Mouse (Mus musculus): ENCODE results near the gene Ptpra.
"Not testable (repeated sequence)": the region's sequence is repeated elsewhere in the genome, so short reads cannot be mapped to it uniquely, and the experiment has no call there.

Gene Ptpra

GRCm38 (mm10) chr2:130558015-130558414, 107.9 kb downstream of the Ptpra start:
- DNase-seq (ENCODE audit: low read depth): no peak

GRCm38 (mm10) chr2:130563212-130564055, 113.4 kb downstream of the Ptpra start, which contains the start of gene Mrps26:
Mrps26 (plus strand) TSS chr2:130563742.
- DNase-seq (ENCODE audit: low read depth): peak; percentile 87

GRCm38 (mm10) chr2:130564063-130564462, 114.0 kb downstream of the Ptpra start:
- DNase-seq (ENCODE audit: low read depth): no peak

GRCm38 (mm10) chr2:130564983-130565382, 114.9 kb downstream of the Ptpra start:
- DNase-seq (ENCODE audit: low read depth): no peak

GRCm38 (mm10) chr2:130568921-130569320, 118.8 kb downstream of the Ptpra start:
- DNase-seq (ENCODE audit: low read depth): no peak

- DNase-seq (ENCODE audit: low read depth): no peak
These were observed 119.8 kb downstream of the Ptpra start for GRCm38 (mm10) chr2:130569926-130570325.

- DNase-seq (ENCODE audit: low read depth): no peak
These were observed 124.9 kb downstream of the Ptpra start for GRCm38 (mm10) chr2:130574960-130575359.

- no peak for DNase-seq (ENCODE audit: low read depth)
These were observed 125.8 kb downstream of the Ptpra start, which contains the start of gene Oxt for GRCm38 (mm10) chr2:130575873-130576272. Oxt (plus strand) TSS chr2:130576173.

GRCm38 (mm10) chr2:130576564-130576963, 126.5 kb downstream of the Ptpra start:
- DNase-seq (ENCODE audit: low read depth): not testable (repeated sequence)

- DNase-seq (ENCODE audit: low read depth): no peak
These were observed 126.9 kb downstream of the Ptpra start for GRCm38 (mm10) chr2:130577021-130577420.

- DNase-seq (ENCODE audit: low read depth): peak; percentile 42
These were observed 127.6 kb downstream of the Ptpra start for GRCm38 (mm10) chr2:130577632-130578031.

GRCm38 (mm10) chr2:130578148-130578547, 128.1 kb downstream of the Ptpra start:
- DNase-seq (ENCODE audit: low read depth): peak; percentile 58

- DNase-seq (ENCODE audit: low read depth): no peak
These were observed 129.7 kb downstream of the Ptpra start for GRCm38 (mm10) chr2:130579791-130580190.

- no peak for DNase-seq (ENCODE audit: low read depth)
These were observed 131.1 kb downstream of the Ptpra start for GRCm38 (mm10) chr2:130581201-130581600.

GRCm38 (mm10) chr2:130582552-130582951, 132.5 kb downstream of the Ptpra start, which contains the start of gene Avp:
Avp (minus strand) TSS chr2:130582554.
- no peak for DNase-seq (ENCODE audit: low read depth)

GRCm38 (mm10) chr2:130583902-130584560, 134.0 kb downstream of the Ptpra start:
- DNase-seq (ENCODE audit: low read depth): no peak

GRCm38 (mm10) chr2:130586016-130586415, 135.9 kb downstream of the Ptpra start:
- no peak for DNase-seq (ENCODE audit: low read depth)

- DNase-seq (ENCODE audit: low read depth): no peak
These were observed 138.3 kb downstream of the Ptpra start for GRCm38 (mm10) chr2:130588373-130588772.

- DNase-seq (ENCODE audit: low read depth): no peak
These were observed 139.1 kb downstream of the Ptpra start for GRCm38 (mm10) chr2:130589157-130589556.

- no peak for DNase-seq (ENCODE audit: low read depth)
These were observed 139.7 kb downstream of the Ptpra start for GRCm38 (mm10) chr2:130589761-130590160.

- no peak for DNase-seq (ENCODE audit: low read depth)
These were observed 140.9 kb downstream of the Ptpra start for GRCm38 (mm10) chr2:130591016-130591415.

GRCm38 (mm10) chr2:130595596-130595995, 145.5 kb downstream of the Ptpra start:
- DNase-seq (ENCODE audit: low read depth): no peak

- DNase-seq (ENCODE audit: low read depth): no peak
These were observed 147.5 kb downstream of the Ptpra start for GRCm38 (mm10) chr2:130597601-130598010.

Data from fibroblast of lung, adult 2 months (primary cell).